Mouse (Mus musculus) liver, embryonic 14.5 days (tissue): ENCODE results near the gene Bmp4.
A peak's percentile ranks its signal among the peaks of the same experiment; 100 is the strongest.

Experiments used
- CTCF ChIP-seq: IDR thresholded peaks from 2 replicates; pipeline ENCODE4 v1.5.1; 2016; ENCODE audit warnings: antibody characterized with exemption, low read depth, control low read depth
- EP300 ChIP-seq: IDR thresholded peaks from 2 replicates; pipeline ENCODE4 v1.6.1; 2016; ENCODE audit warnings: antibody characterized with exemption, low read depth

DNA sequence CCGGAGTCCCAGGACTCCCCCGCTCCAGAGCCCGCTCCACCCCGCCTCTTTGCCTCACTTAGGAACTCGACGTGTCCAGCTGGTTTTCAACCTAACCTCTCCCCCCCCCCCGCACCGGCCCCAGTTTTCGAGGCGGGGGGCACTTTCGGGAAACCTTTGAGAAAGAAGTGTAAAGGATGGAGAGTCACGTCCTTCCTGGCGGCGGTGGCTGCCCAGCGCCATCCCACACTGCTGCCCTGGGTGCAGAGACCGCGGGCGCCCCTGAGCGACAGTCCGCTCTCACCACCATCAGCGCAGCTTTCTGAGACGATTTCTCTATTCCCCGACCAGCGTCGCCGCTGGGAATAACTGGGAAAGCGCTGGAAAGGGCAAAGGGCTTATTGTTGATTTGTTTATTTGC, 1.8 kb downstream of the Bmp4 start:
- TF ChIP-seq CTCF (peak; percentile 31; the same call in 1 of the 2 replicates), EP300 (no peak)
